19 mouse cellular contexts compared by ENCODE assay signal in the genomic region with DNA sequence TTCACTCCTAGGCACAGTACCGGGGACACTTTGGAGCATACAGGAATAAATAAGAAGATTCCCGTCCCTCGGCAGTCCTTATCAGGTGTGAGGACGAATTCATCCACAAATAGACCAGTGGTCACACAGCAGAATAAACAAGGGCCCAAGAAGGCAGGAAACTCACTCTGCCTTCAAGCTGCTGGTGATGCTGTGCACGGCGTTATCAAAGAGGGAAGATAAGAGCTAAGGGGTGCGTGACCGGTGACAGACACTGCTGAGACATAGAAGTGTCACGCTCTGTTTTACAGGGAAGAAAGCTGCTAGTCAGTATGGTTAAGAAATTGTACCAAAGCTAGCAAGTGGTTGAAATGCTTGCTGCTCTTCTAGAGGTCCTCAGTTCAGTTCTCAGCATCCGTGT. TPM values are rescaled to one million over a fixed set of nuclear protein-coding genes. Genes with fewer than 3 reads are reported as not detected.
DNase-seq lines count a peak whose midpoint lies in the region; ATAC-seq and TF ChIP-seq lines count a peak whose summit lies in the region.
"Had no signal": no experiment of that assay in that cellular context is flagged by ENCODE, and none has a peak within 500 bp of the region (broad histone marks: within the 10 kb centered on the region; RNA-seq: fewer than 3 reads in every experiment).

No protein-coding gene starts in this region.

- no peak for TF ChIP-seq EP300 in heart, postnatal 0 days (IDR thresholded peaks at IDR 0.05; ENCODE audit: low read depth)

- H3K36me3 ChIP-seq in heart, embryonic 11.5 days (ENCODE audit: control insufficient read depth, insufficient read depth, low read length) = no peaks in the 10 kb centered on the region
- no peaks in the 10 kb centered on the region for H3K36me3 ChIP-seq in limb, embryonic 13.5 days
- peaks cover 2% of the 10 kb centered on the region for H3K36me3 ChIP-seq in limb, embryonic 10.5 days
- no peaks in the 10 kb centered on the region for H3K36me3 ChIP-seq in heart, embryonic 14.5 days (ENCODE audit: control insufficient read depth, insufficient read depth, low read length)
- no peaks in the 10 kb centered on the region for H3K36me3 ChIP-seq in heart, postnatal 0 days (replicated peaks; ENCODE audit: control insufficient read depth, insufficient read depth, low read length)
- H3K36me3 ChIP-seq: midbrain, embryonic 15.5 days; neural tube, embryonic 13.5 days had no signal

- H3K4me2 ChIP-seq in heart, embryonic 11.5 days = peak overlapping the region; percentile 16; the same call in 1 of the 2 replicates
- H3K4me2 ChIP-seq in limb, embryonic 13.5 days (replicated peaks) = no peak overlapping the region
- H3K4me2 ChIP-seq in heart, embryonic 14.5 days (ENCODE audit: low read length) = no peak overlapping the region
- no peak overlapping the region for H3K4me2 ChIP-seq in heart, postnatal 0 days (ENCODE audit: low read depth, low read length)
- H3K4me2 ChIP-seq: embryonic facial prominence, embryonic 13.5 days; forebrain, embryonic 12.5 days; hindbrain, embryonic 13.5 days; midbrain, embryonic 15.5 days; neural tube, embryonic 13.5 days had no signal

- H3K27me3 ChIP-seq in heart, embryonic 11.5 days (ENCODE audit: control insufficient read depth, insufficient read depth, low read length) = no peaks in the 10 kb centered on the region
- no peaks in the 10 kb centered on the region for H3K27me3 ChIP-seq in limb, embryonic 13.5 days
- peaks cover 18% of the 10 kb centered on the region; the same call in 1 of the 2 replicates for H3K27me3 ChIP-seq in limb, embryonic 10.5 days (ENCODE audit: low read depth, poor library complexity, severe bottlenecking)
- no peaks in the 10 kb centered on the region for H3K27me3 ChIP-seq in heart, embryonic 14.5 days (ENCODE audit: control insufficient read depth, insufficient read depth, low read length)
- H3K27me3 ChIP-seq in heart, postnatal 0 days (ENCODE audit: control insufficient read depth, insufficient read depth, low read length) = no peaks in the 10 kb centered on the region
- H3K27me3 ChIP-seq: embryonic facial prominence, embryonic 13.5 days; forebrain, embryonic 12.5 days; hindbrain, embryonic 13.5 days; midbrain, embryonic 15.5 days; neural tube, embryonic 13.5 days had no signal

- peaks cover 27% of the 10 kb centered on the region for H3K4me1 ChIP-seq in heart, embryonic 11.5 days (ENCODE audit: control insufficient read depth, insufficient read depth, low read length)
- peaks cover 15% of the 10 kb centered on the region for H3K4me1 ChIP-seq in limb, embryonic 13.5 days
- peaks cover 14% of the 10 kb centered on the region for H3K4me1 ChIP-seq in limb, embryonic 10.5 days
- peaks cover 30 to 39% of the 10 kb centered on the region in 2 experiments for H3K4me1 ChIP-seq in heart, embryonic 14.5 days (ENCODE audit: control insufficient read depth in 2 of 2, insufficient read depth in 2 of 2, low read length in 2 of 2)
- H3K4me1 ChIP-seq in heart, postnatal 0 days (ENCODE audit: control insufficient read depth, insufficient read depth) = peaks cover 43% of the 10 kb centered on the region
- H3K4me1 ChIP-seq: midbrain, embryonic 15.5 days; neural tube, embryonic 13.5 days had no signal

- 9% methylated on average over 10 of the region's 10 CpGs for WGBS in heart, embryonic 11.5 days (ENCODE audit: insufficient replicate concordance)
- WGBS in limb, embryonic 13.5 days = 79% methylated on average over 10 of the region's 10 CpGs
- 77% methylated on average over 10 of the region's 10 CpGs for WGBS in limb, embryonic 10.5 days
- 5% methylated on average over 10 of the region's 10 CpGs for WGBS in heart, embryonic 14.5 days
- WGBS in heart, postnatal 0 days = 13% methylated on average over 10 of the region's 10 CpGs

- peak overlapping the region; percentile 90 for H3K27ac ChIP-seq in heart, embryonic 11.5 days (ENCODE audit: low read depth, low read length)
- H3K27ac ChIP-seq in limb, embryonic 13.5 days = no peak overlapping the region
- H3K27ac ChIP-seq in limb, embryonic 10.5 days = no peak overlapping the region
- peak overlapping the region; percentile 79 to 83 for H3K27ac ChIP-seq in heart, embryonic 14.5 days (replicated peaks in 1 of 2; ENCODE audit: control insufficient read depth in 1 of 2, insufficient read depth in 1 of 2, low read depth in 2 of 2, low read length in 2 of 2)
- peak overlapping the region; percentile 90 for H3K27ac ChIP-seq in heart, postnatal 0 days (ENCODE audit: low read depth)
- H3K27ac ChIP-seq: embryonic facial prominence, embryonic 13.5 days; forebrain, embryonic 12.5 days; hindbrain, embryonic 13.5 days; left cerebral cortex, adult 2 months; midbrain, embryonic 15.5 days; neural tube, embryonic 13.5 days had no signal

- H3K4me3 ChIP-seq in heart, embryonic 11.5 days (ENCODE audit: low read depth, low read length) = no peak overlapping the region
- no peak overlapping the region for H3K4me3 ChIP-seq in limb, embryonic 13.5 days
- H3K4me3 ChIP-seq in limb, embryonic 10.5 days = no peak overlapping the region
- no peak overlapping the region for H3K4me3 ChIP-seq in heart, embryonic 14.5 days (ENCODE audit: control insufficient read depth in 1 of 2, insufficient read depth in 1 of 2, low read depth in 1 of 2, low read length in 2 of 2)
- H3K4me3 ChIP-seq in heart, postnatal 0 days (ENCODE audit: low read depth, low read length) = no peak overlapping the region
- H3K4me3 ChIP-seq: embryonic facial prominence, embryonic 13.5 days; erythroblast, embryonic 14.5 days; forebrain, embryonic 12.5 days; hindbrain, embryonic 13.5 days; left cerebral cortex, adult 2 months; megakaryocyte, embryonic 14.5 days; midbrain, embryonic 15.5 days; myocyte; neural tube, embryonic 13.5 days had no signal

- H3K9ac ChIP-seq in heart, embryonic 11.5 days (ENCODE audit: low read depth, low read length) = no peak overlapping the region
- no peak overlapping the region for H3K9ac ChIP-seq in limb, embryonic 13.5 days
- no peak overlapping the region; the same call in 1 of the 2 replicates for H3K9ac ChIP-seq in heart, embryonic 14.5 days (ENCODE audit: low read length)
- no peak overlapping the region for H3K9ac ChIP-seq in heart, postnatal 0 days (replicated peaks; ENCODE audit: low read depth, low read length)
- H3K9ac ChIP-seq: embryonic facial prominence, embryonic 13.5 days; forebrain, embryonic 12.5 days; hindbrain, embryonic 13.5 days; midbrain, embryonic 15.5 days; neural tube, embryonic 13.5 days had no signal

- no peak for TF ChIP-seq CTCF in heart, postnatal 0 days (IDR thresholded peaks at IDR 0.05; ENCODE audit: low read depth)

- no peaks in the 10 kb centered on the region for H3K9me3 ChIP-seq in heart, embryonic 11.5 days (replicated peaks; ENCODE audit: control insufficient read depth, low read length)
- no peaks in the 10 kb centered on the region for H3K9me3 ChIP-seq in limb, embryonic 13.5 days
- H3K9me3 ChIP-seq in limb, embryonic 10.5 days (replicated peaks) = no peaks in the 10 kb centered on the region
- H3K9me3 ChIP-seq in heart, embryonic 14.5 days (ENCODE audit: control insufficient read depth, low read length) = no peaks in the 10 kb centered on the region
- H3K9me3 ChIP-seq in heart, postnatal 0 days (replicated peaks; ENCODE audit: control insufficient read depth, low read length) = no peaks in the 10 kb centered on the region
- H3K9me3 ChIP-seq: embryonic facial prominence, embryonic 13.5 days; forebrain, embryonic 12.5 days; hindbrain, embryonic 13.5 days; megakaryocyte, embryonic 14.5 days; midbrain, embryonic 15.5 days; neural tube, embryonic 13.5 days had no signal

- ATAC-seq in heart, embryonic 11.5 days (replicated peaks; ENCODE audit: insufficient number of reproducible peaks, low FRiP score, low TSS enrichment) = peak; percentile 61
- 0 out of 2 replicates have a peak, but pooled peaks have one; percentile 15 for ATAC-seq in limb, embryonic 13.5 days (ENCODE audit: low FRiP score, low read depth)
- ATAC-seq in heart, embryonic 14.5 days (ENCODE audit: insufficient number of reproducible peaks, insufficient read depth, low FRiP score, low read depth) = no peak
- ATAC-seq in heart, postnatal 0 days (ENCODE audit: insufficient read depth, low read depth) = peak; percentile 38
- no peak for ATAC-seq in inflammation-experienced regulatory T-cells, adult 6 months

- no peak for DNase-seq in heart, adult 9 months (ENCODE audit: low spot score in 2 of 2)
- DNase-seq in limb, embryonic 10.5 days (ENCODE audit: low spot score) = no peak
- peak; percentile 59 for DNase-seq in heart, postnatal 0 days (ENCODE audit: low spot score)
- DNase-seq in right cerebral cortex, postnatal 10 days (ENCODE audit: low spot score in 2 of 2) = no peak
- DNase-seq: adrenal gland, adult 8-10 months; layer of hippocampus, adult 9-11 months had no signal

RNA-seq across cellular contexts. Expression of a gene that starts 13.7 kb away (rescaled TPM):
- polyA plus RNA-seq in heart, embryonic 11.5 days (2014; fragmentation: Nextera tagmentation; extraction: Ambion mirVana) = 632 and 639 TPM in 2 replicates
- polyA plus RNA-seq in limb, embryonic 13.5 days (2015; fragmentation: Nextera tagmentation; extraction: Ambion mirVana) = 607 and 618 TPM in 2 replicates
- 550 and 645 TPM in 2 replicates for polyA plus RNA-seq in limb, embryonic 10.5 days (2016; fragmentation: Nextera tagmentation; extraction: Ambion mirVana)
- 705 and 753 TPM in 2 replicates for polyA plus RNA-seq in heart, embryonic 14.5 days (2014; fragmentation: Nextera tagmentation; extraction: Ambion mirVana)
- total RNA-seq in heart, postnatal 0 days (2014; rRNA removed; ENCODE audit: low replicate concordance) = 704 and 779 TPM in 2 replicates
- polyA plus RNA-seq in heart, postnatal 0 days (2015; fragmentation: Nextera tagmentation; extraction: Ambion mirVana) = 923 and 965 TPM in 2 replicates
- polyA plus RNA-seq in inflammation-experienced regulatory T-cells, adult 6 months (2017; shearing (Covaris generic)) = 100 to 1,000 TPM; 423 to 700 (median 441) TPM

RNA-seq across cellular contexts. Expression of a gene that starts 19.2 kb away (rescaled TPM):
- polyA plus RNA-seq in heart, embryonic 11.5 days (2014; fragmentation: Nextera tagmentation; extraction: Ambion mirVana) = 16.5 and 19.1 TPM in 2 replicates
- polyA plus RNA-seq in limb, embryonic 13.5 days (2015; fragmentation: Nextera tagmentation; extraction: Ambion mirVana) = 9.0 and 10.4 TPM in 2 replicates
- 6.5 and 7.9 TPM in 2 replicates for polyA plus RNA-seq in limb, embryonic 10.5 days (2016; fragmentation: Nextera tagmentation; extraction: Ambion mirVana)
- polyA plus RNA-seq in heart, embryonic 14.5 days (2014; fragmentation: Nextera tagmentation; extraction: Ambion mirVana) = 17.5 and 21.7 TPM in 2 replicates
- 4.5 and 6.3 TPM in 2 replicates for total RNA-seq in heart, postnatal 0 days (2014; rRNA removed; ENCODE audit: low replicate concordance)
- polyA plus RNA-seq in heart, postnatal 0 days (2015; fragmentation: Nextera tagmentation; extraction: Ambion mirVana) = 19.2 and 20.2 TPM in 2 replicates
- 1 to 10 TPM; 3.4 to 6.4 (median 3.7) TPM for polyA plus RNA-seq in inflammation-experienced regulatory T-cells, adult 6 months (2017; shearing (Covaris generic))
- polyA plus RNA-seq: erythroblast, embryonic 14.5 days had no signal

RNA-seq across cellular contexts. Expression of a gene that starts 22.3 kb away (rescaled TPM):
- 1,579 and 1,713 TPM in 2 replicates for polyA plus RNA-seq in heart, embryonic 11.5 days (2014; fragmentation: Nextera tagmentation; extraction: Ambion mirVana)
- polyA plus RNA-seq in limb, embryonic 13.5 days (2015; fragmentation: Nextera tagmentation; extraction: Ambion mirVana) = 33.5 and 34.6 TPM in 2 replicates
- 52.0 and 60.7 TPM in 2 replicates for polyA plus RNA-seq in limb, embryonic 10.5 days (2016; fragmentation: Nextera tagmentation; extraction: Ambion mirVana)
- 1,228 and 1,448 TPM in 2 replicates for polyA plus RNA-seq in heart, embryonic 14.5 days (2014; fragmentation: Nextera tagmentation; extraction: Ambion mirVana)
- total RNA-seq in heart, postnatal 0 days (2014; rRNA removed; ENCODE audit: low replicate concordance) = 114 and 243 TPM in 2 replicates
- polyA plus RNA-seq in heart, postnatal 0 days (2015; fragmentation: Nextera tagmentation; extraction: Ambion mirVana) = 788 and 904 TPM in 2 replicates
- 1 to 10 TPM in 1 of 3 experiments, under 1 TPM in 2; 0.67 to 1.6 (median 0.85) TPM for polyA plus RNA-seq in inflammation-experienced regulatory T-cells, adult 6 months (2017; shearing (Covaris generic))

Comparison
In these comparisons a context has a peak if more than half of its experiments do, and no peak if none do; other contexts are left out.
1. ATAC-seq: peak in heart, embryonic 11.5 days (single experiment), limb, embryonic 13.5 days (single experiment) and heart, postnatal 0 days (single experiment); none in heart, embryonic 14.5 days (single experiment) and inflammation-experienced regulatory T-cells, adult 6 months (single experiment).
2. H3K27ac ChIP-seq: peak in heart, embryonic 11.5 days (single experiment), heart, embryonic 14.5 days (2 of 2) and heart, postnatal 0 days (single experiment); none in limb, embryonic 13.5 days (single experiment) and limb, embryonic 10.5 days (single experiment).
3. RNA of a gene that starts 22.3 kb away (polyA plus RNA-seq): 1,579 to 1,713 TPM in heart, embryonic 11.5 days, 1,228 to 1,448 TPM in heart, embryonic 14.5 days and 788 to 904 TPM in heart, postnatal 0 days; 52.0 to 60.7 TPM in limb, embryonic 10.5 days, 33.5 to 34.6 TPM in limb, embryonic 13.5 days and 0.67 to 1.6 TPM in inflammation-experienced regulatory T-cells, adult 6 months; every median in the first group is over 10 times any median in the second.